Mouse (Mus musculus): Measurements from ENCODE around the gene Gm43517. TPM values are rescaled to one million over a fixed set of nuclear protein-coding genes. Genes with fewer than 3 reads are reported as not detected.

The Gm43517 gene
- total RNA-seq, 1 experiment = not detected

DNA sequence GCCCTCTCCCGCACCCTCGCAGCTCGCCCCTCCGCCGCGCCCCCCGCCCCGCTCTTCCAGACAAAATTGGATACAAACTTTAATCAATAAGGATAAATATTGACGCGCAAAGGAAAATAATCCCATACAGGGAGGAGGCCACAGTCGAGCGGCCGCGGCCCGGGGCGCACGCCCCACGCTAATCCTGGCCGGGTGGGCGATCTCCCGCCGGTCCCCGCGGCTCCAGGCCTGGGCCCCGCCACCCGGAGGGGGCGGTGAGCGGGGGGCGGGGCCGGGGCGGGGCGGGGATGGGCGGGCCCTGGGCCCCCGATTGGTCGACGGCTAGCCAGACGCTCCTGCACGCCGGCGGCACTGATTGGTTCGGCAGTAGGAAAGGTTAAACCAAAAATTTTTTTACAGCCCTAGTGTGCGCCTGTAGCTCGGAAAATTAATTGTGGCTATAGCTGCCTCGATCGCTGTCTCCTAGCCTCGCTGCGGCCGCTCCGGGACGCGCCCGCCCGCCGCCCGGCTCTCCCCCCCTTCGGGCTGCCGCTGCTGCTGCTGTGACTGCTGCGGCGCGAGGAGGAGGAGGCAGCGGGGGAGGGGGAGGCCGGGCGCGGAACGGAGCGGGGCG is 1.3 kb upstream of the Gm43517 start:
- peak overlapping the region; percentile 44 for H3K9ac ChIP-seq (ENCODE audit: insufficient read depth, low read depth, low read length, poor library complexity, severe bottlenecking)
- H3K9me3 ChIP-seq (ENCODE audit: control insufficient read depth, insufficient read depth, low read depth, low read length) = no peaks in the 10 kb centered on the region
- TF ChIP-seq CHD2 (IDR thresholded peaks at IDR 0.05; ENCODE audit: low read depth, low read length) (no peak), ZNF384 (IDR thresholded peaks at IDR 0.05; ENCODE audit: low read depth, low read length) (no peak), HCFC1 (IDR thresholded peaks at IDR 0.05; ENCODE audit: borderline replicate concordance, insufficient read depth, low read length) (no peak), ZC3H11A (IDR thresholded peaks at IDR 0.05; ENCODE audit: borderline replicate concordance, low read depth, low read length) (no peak), MAFK (IDR thresholded peaks at IDR 0.05; ENCODE audit: insufficient read depth, low read depth, low read length) (no peak)
- peak overlapping the region; percentile 82 to 89 for H3K4me3 ChIP-seq (ENCODE audit: insufficient read depth in 1 of 2, low read depth in 1 of 2, low read length in 2 of 2, poor library complexity in 1 of 2, severe bottlenecking in 1 of 2)
- no peaks in the 10 kb centered on the region for H3K36me3 ChIP-seq (ENCODE audit: control insufficient read depth, insufficient read depth, low read length, poor library complexity, severe bottlenecking)
- no peak overlapping the region for H3K27ac ChIP-seq (ENCODE audit: insufficient read depth, low read depth, low read length, poor library complexity, severe bottlenecking)
- no peak for DNase-seq (ENCODE audit: low read depth, low spot score)
- in situ Hi-C loops (cut with MboI; ENCODE audit: low sequenced_read_pairs in 2 of 2, unreplicated experiment in 2 of 2) = no loop called here
- H3K4me1 ChIP-seq (ENCODE audit: control insufficient read depth in 2 of 2, insufficient read depth in 2 of 2, low read length in 2 of 2, poor library complexity in 1 of 2) = no peaks in the 10 kb centered on the region

DNA sequence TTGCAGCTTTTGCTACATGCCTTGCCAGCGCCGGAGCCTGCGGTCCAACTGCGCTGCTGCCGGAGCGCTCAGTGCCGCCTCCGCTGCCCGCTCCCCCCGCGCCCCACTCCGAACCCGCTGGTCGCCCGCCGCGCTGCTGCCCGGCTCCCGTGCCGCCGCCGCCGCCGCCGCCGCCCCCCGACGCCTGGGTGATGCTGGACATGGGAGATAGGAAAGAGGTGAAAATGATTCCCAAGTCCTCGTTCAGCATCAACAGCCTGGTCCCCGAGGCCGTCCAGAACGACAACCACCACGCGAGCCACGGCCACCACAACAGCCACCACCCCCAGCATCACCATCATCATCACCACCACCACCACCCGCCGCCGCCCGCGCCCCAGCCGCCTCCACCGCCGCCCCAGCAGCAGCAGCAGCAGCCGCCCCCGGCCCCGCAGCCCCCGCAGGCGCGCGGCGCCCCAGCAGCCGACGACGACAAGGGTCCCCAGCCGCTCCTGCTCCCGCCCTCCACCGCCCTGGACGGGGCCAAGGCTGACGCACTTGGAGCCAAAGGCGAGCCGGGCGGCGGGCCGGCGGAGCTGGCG is 589 bp upstream of the Gm43517 start:
- no peak for TF ChIP-seq MAFK (IDR thresholded peaks at IDR 0.05; ENCODE audit: insufficient read depth, low read depth, low read length)
- no peak for TF ChIP-seq ZNF384 (IDR thresholded peaks at IDR 0.05; ENCODE audit: low read depth, low read length)
- no peak for TF ChIP-seq CHD2 (IDR thresholded peaks at IDR 0.05; ENCODE audit: low read depth, low read length)
- no peak for TF ChIP-seq HCFC1 (IDR thresholded peaks at IDR 0.05; ENCODE audit: borderline replicate concordance, insufficient read depth, low read length)
- TF ChIP-seq ZC3H11A (IDR thresholded peaks at IDR 0.05; ENCODE audit: borderline replicate concordance, low read depth, low read length) = no peak
- no peak for DNase-seq (ENCODE audit: low read depth, low spot score)
- Histone ChIP-seq H3K4me1 (ENCODE audit: control insufficient read depth in 2 of 2, insufficient read depth in 2 of 2, low read length in 2 of 2, poor library complexity in 1 of 2) (no peaks in the 10 kb centered on the region), H3K36me3 (ENCODE audit: control insufficient read depth, insufficient read depth, low read length, poor library complexity, severe bottlenecking) (no peaks in the 10 kb centered on the region), H3K9me3 (ENCODE audit: control insufficient read depth, insufficient read depth, low read depth, low read length) (no peaks in the 10 kb centered on the region), H3K4me3 (ENCODE audit: insufficient read depth in 1 of 2, low read depth in 1 of 2, low read length in 2 of 2, poor library complexity in 1 of 2, severe bottlenecking in 1 of 2) (peak overlapping the region; percentile 82 to 89), H3K9ac (ENCODE audit: insufficient read depth, low read depth, low read length, poor library complexity, severe bottlenecking) (no peak overlapping the region; the same call in 1 of the 2 replicates), H3K27ac (ENCODE audit: insufficient read depth, low read depth, low read length, poor library complexity, severe bottlenecking) (no peak overlapping the region)
- in situ Hi-C loops (cut with MboI; ENCODE audit: low sequenced_read_pairs in 2 of 2, unreplicated experiment in 2 of 2) = no loop called here

GRCm38 (mm10) chr12:49385631-49385990 is 637 bp downstream of the Gm43517 start:
- H3K36me3 ChIP-seq (ENCODE audit: control insufficient read depth, insufficient read depth, low read length, poor library complexity, severe bottlenecking) = no peaks in the 10 kb centered on the region
- H3K4me3 ChIP-seq (ENCODE audit: insufficient read depth in 1 of 2, low read depth in 1 of 2, low read length in 2 of 2, poor library complexity in 1 of 2, severe bottlenecking in 1 of 2) = peak overlapping the region; percentile 53 to 89; a peak in 3 of 4 replicates
- in situ Hi-C loops (cut with MboI; ENCODE audit: low sequenced_read_pairs in 2 of 2, unreplicated experiment in 2 of 2) = no loop called here
- TF ChIP-seq ZC3H11A (IDR thresholded peaks at IDR 0.05; ENCODE audit: borderline replicate concordance, low read depth, low read length) (no peak), ZNF384 (IDR thresholded peaks at IDR 0.05; ENCODE audit: low read depth, low read length) (no peak), HCFC1 (IDR thresholded peaks at IDR 0.05; ENCODE audit: borderline replicate concordance, insufficient read depth, low read length) (no peak), MAFK (IDR thresholded peaks at IDR 0.05; ENCODE audit: insufficient read depth, low read depth, low read length) (no peak), CHD2 (IDR thresholded peaks at IDR 0.05; ENCODE audit: low read depth, low read length) (no peak)
- no peaks in the 10 kb centered on the region for H3K9me3 ChIP-seq (ENCODE audit: control insufficient read depth, insufficient read depth, low read depth, low read length)
- H3K4me1 ChIP-seq (ENCODE audit: control insufficient read depth in 2 of 2, insufficient read depth in 2 of 2, low read length in 2 of 2, poor library complexity in 1 of 2) = no peaks in the 10 kb centered on the region
- H3K9ac ChIP-seq (ENCODE audit: insufficient read depth, low read depth, low read length, poor library complexity, severe bottlenecking) = 0 out of 2 replicates have a peak overlapping the region, but pooled peaks have one; percentile 8
- no peak for DNase-seq (ENCODE audit: low read depth, low spot score)
- H3K27ac ChIP-seq (ENCODE audit: insufficient read depth, low read depth, low read length, poor library complexity, severe bottlenecking) = no peak overlapping the region

GRCm38 (mm10) chr12:49386081-49386805 is 1.3 kb downstream of the Gm43517 start:
- no peaks in the 10 kb centered on the region for H3K36me3 ChIP-seq (ENCODE audit: control insufficient read depth, insufficient read depth, low read length, poor library complexity, severe bottlenecking)
- H3K27ac ChIP-seq (ENCODE audit: insufficient read depth, low read depth, low read length, poor library complexity, severe bottlenecking) = no peak overlapping the region
- in situ Hi-C loops (cut with MboI; ENCODE audit: low sequenced_read_pairs in 2 of 2, unreplicated experiment in 2 of 2) = no loop called here
- no peak overlapping the region for H3K9ac ChIP-seq (ENCODE audit: insufficient read depth, low read depth, low read length, poor library complexity, severe bottlenecking)
- H3K4me3 ChIP-seq (ENCODE audit: insufficient read depth in 1 of 2, low read depth in 1 of 2, low read length in 2 of 2, poor library complexity in 1 of 2, severe bottlenecking in 1 of 2) = no peak overlapping the region
- no peak for DNase-seq (ENCODE audit: low read depth, low spot score)
- H3K9me3 ChIP-seq (ENCODE audit: control insufficient read depth, insufficient read depth, low read depth, low read length) = no peaks in the 10 kb centered on the region
- TF ChIP-seq HCFC1 (IDR thresholded peaks at IDR 0.05; ENCODE audit: borderline replicate concordance, insufficient read depth, low read length) (no peak), ZC3H11A (IDR thresholded peaks at IDR 0.05; ENCODE audit: borderline replicate concordance, low read depth, low read length) (no peak), ZNF384 (IDR thresholded peaks at IDR 0.05; ENCODE audit: low read depth, low read length) (no peak), MAFK (IDR thresholded peaks at IDR 0.05; ENCODE audit: insufficient read depth, low read depth, low read length) (no peak), CHD2 (IDR thresholded peaks at IDR 0.05; ENCODE audit: low read depth, low read length) (no peak)
- no peaks in the 10 kb centered on the region for H3K4me1 ChIP-seq (ENCODE audit: control insufficient read depth in 2 of 2, insufficient read depth in 2 of 2, low read length in 2 of 2, poor library complexity in 1 of 2)
